Mouse (Mus musculus) spleen, adult 18-20 months (tissue): ENCODE results near the gene 2310002L09Rik.
"Not testable (repeated sequence)": the region's sequence is repeated elsewhere in the genome, so short reads cannot be mapped to it uniquely, and the experiment has no call there.

ENCODE experiments used
- DNase-seq, 2 experiments: peaks; one replicate each; pipeline ENCODE4 v3.0.0; 2022; ENCODE audit warnings: mixed read lengths in 2 of 2

The 2310002L09Rik gene

DNA sequence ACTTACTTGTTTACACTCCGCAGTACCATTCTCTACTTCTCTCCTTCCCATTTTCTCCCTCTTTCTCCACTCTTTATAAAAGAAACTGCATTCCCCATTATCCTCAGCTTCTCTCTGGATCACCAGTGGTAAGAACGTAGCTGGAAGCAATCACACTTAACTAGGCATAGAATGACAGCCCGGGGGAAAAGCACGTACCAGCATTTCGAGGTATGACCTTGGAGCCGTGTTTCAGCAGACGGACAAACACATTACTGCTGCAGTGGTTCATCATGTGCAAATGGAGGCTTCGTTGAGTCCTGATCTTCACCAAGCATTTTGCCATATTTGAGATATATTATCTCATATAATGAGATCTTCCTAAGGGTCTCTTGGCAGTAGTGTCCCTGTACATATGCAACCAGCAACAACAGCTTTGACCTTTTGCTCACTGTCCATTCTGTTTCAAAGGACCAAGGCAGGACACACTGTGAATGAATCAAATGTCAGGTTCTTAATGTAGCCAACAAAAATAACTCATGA is at the start of gene 2310002L09Rik:
Gene 2310002L09Rik, minus strand, starts transcription at position 472 of the 522 bp plus-strand sequence.
- no peak for DNase-seq

DNA sequence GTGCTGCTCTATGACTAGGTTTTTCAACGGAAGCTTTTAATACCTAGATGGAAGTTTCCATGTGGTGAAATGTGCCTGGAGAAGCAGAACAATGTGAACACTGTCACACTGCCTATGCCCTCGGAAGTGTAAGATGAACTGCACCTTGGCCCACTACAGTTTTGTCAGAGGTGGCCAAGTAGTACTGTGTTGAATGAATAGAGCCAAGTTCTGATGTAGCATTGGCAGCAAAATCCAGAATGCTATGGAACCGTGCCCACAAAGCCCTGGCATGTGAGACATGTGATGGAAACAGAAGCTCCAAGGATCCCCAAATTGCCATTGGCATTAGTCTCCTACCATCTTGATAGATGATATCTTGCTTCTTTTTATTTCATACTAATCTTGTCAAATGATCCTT is 29.8 kb upstream of the 2310002L09Rik start:
- DNase-seq = no peak

DNA sequence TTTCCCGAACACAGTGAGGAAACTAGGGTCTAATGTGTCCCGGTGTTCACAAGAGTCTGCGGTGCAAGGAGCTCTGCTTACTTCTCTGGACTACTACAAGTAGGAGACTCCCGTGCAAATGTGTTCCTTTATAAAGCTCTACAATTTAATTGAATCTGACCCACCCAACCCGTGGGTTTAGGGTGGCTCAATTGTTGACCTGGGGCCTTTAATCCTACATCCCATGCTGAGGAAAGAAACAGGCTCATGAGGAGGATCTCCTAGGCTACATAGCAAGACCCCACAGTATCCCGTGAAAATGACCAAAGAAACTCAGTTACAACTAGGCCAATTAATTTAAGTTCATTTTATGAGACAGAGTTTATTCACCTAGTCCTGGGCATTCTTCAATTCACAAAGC is 30.0 kb downstream of the 2310002L09Rik start, which contains the start of gene Gm11756:
Gene Gm11756, minus strand, starts transcription at position 101 of the 400 bp plus-strand sequence.
- DNase-seq = not testable (repeated sequence)

DNA sequence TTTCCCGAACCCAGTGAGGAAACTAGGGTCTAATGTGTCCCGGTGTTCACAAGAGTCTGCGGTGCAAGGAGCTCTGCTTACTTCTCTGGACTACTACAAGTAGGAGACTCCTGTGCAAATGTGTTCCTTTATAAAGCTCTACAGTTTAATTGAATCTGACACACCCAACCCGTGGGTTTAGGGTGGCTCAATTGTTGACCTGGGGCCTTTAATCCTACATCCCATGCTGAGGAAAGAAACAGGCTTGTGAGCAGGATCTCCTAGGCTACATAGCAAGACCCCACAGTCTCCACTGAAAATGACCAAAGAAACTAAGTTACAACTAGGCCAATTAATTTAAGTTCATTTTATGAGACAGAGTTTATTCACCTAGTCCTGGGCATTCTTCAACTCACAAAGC is 44.8 kb downstream of the 2310002L09Rik start, which contains the start of gene Gm13871:
Gene Gm13871, minus strand, starts transcription at position 101 of the 400 bp plus-strand sequence.
- not testable (repeated sequence) for DNase-seq

DNA sequence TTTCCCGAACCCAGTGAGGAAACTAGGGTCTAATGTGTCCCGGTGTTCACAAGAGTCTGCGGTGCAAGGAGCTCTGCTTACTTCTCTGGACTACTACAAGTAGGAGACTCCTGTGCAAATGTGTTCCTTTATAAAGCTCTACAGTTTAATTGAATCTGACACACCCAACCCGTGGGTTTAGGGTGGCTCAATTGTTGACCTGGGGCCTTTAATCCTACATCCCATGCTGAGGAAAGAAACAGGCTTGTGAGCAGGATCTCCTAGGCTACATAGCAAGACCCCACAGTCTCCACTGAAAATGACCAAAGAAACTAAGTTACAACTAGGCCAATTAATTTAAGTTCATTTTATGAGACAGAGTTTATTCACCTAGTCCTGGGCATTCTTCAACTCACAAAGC is 59.6 kb downstream of the 2310002L09Rik start, which contains the start of gene Gm11757:
Gene Gm11757, minus strand, starts transcription at position 101 of the 400 bp plus-strand sequence.
- DNase-seq = not testable (repeated sequence)
